Mouse (Mus musculus) stomach, postnatal 0 days (tissue): Measurements from ENCODE around the gene Tex22. TPM values are rescaled to one million over a fixed set of nuclear protein-coding genes. Genes with fewer than 3 reads are reported as not detected.

Source experiments
- ATAC-seq: fragments of 200-750 bp; cut with Nextera tagmentation; 2 replicates; pipeline ENCODE4 v1.8.0; 2017; ENCODE audit not compliant: low FRiP score, low TSS enrichment
- DNase-seq: peaks from one replicate; pipeline ENCODE4 v3.0.0-alpha.2; 2016; ENCODE audit warnings: low spot score
- H3K27ac ChIP-seq: fragments of 300-500 bp; sonication (generic); replicated peaks from 2 replicates; pipeline ENCODE4 v1.5.1; 2014; ENCODE audit warnings: mild to moderate bottlenecking, control low read depth
- H3K27me3 ChIP-seq: fragments of 300-500 bp; sonication (generic); 2 replicates; pipeline ENCODE4 v1.6.1; 2014; ENCODE audit warnings: low read length; ENCODE audit not compliant: control insufficient read depth, insufficient read depth
- H3K36me3 ChIP-seq: fragments of 300-500 bp; sonication (generic); 2 replicates; pipeline ENCODE4 v1.6.1; 2014; ENCODE audit warnings: low read length, mixed read lengths; ENCODE audit not compliant: control insufficient read depth, insufficient read depth
- H3K4me1 ChIP-seq: fragments of 300-500 bp; sonication (generic); replicated peaks from 2 replicates; pipeline ENCODE4 v1.6.1; 2014; ENCODE audit warnings: antibody characterized with exemption; ENCODE audit not compliant: control insufficient read depth, insufficient read depth
- H3K4me2 ChIP-seq: fragments of 300-500 bp; sonication (generic); replicated peaks from 2 replicates; pipeline ENCODE4 v1.6.1; 2014; ENCODE audit warnings: low read depth, mild to moderate bottlenecking, control low read depth, moderate library complexity
- H3K4me3 ChIP-seq: fragments of 300-500 bp; sonication (generic); 2 replicates; pipeline ENCODE4 v1.5.1; 2014; ENCODE audit warnings: low read depth, low read length, control low read depth
- H3K9ac ChIP-seq: fragments of 300-500 bp; sonication (generic); 2 replicates; pipeline ENCODE4 v1.6.1; 2014; ENCODE audit warnings: mild to moderate bottlenecking, low read length, control low read depth, mixed read lengths
- H3K9me3 ChIP-seq: fragments of 300-500 bp; sonication (generic); 2 replicates; pipeline ENCODE4 v1.6.1; 2016; ENCODE audit warnings: low read length; ENCODE audit not compliant: control insufficient read depth
- CTCF ChIP-seq: IDR thresholded peaks from 2 replicates; pipeline ENCODE4 v1.5.1; 2016; ENCODE audit warnings: antibody characterized with exemption, low read depth, mild to moderate bottlenecking, moderate library complexity
- EP300 ChIP-seq: optimal IDR thresholded peaks from 2 replicates; pipeline ENCODE3; 2016; ENCODE audit warnings: antibody characterized with exemption
- WGBS: fragments of 180-500 bp; shearing (Covaris S2); extraction: QIAGEN DNeasy Blood & Tissue Kit; methylation state at CpG from one replicate; pipeline ENCODE4 v1.1.7; 2014; 5-methylcytosine and 5-hydroxymethylcytosine counted together
- polyA plus RNA-seq: library from polyadenylated mRNA; unstranded; fragments of >200 nt; fragmentation: Nextera tagmentation; extraction: Ambion mirVana; gene quantifications from 2 replicates; pipeline ENCODE4 v1.2.1, GENCODE M21; 2015

The Tex22 gene
- polyA plus RNA-seq, 1 experiment from 2014 or later, result not detected

DNA sequence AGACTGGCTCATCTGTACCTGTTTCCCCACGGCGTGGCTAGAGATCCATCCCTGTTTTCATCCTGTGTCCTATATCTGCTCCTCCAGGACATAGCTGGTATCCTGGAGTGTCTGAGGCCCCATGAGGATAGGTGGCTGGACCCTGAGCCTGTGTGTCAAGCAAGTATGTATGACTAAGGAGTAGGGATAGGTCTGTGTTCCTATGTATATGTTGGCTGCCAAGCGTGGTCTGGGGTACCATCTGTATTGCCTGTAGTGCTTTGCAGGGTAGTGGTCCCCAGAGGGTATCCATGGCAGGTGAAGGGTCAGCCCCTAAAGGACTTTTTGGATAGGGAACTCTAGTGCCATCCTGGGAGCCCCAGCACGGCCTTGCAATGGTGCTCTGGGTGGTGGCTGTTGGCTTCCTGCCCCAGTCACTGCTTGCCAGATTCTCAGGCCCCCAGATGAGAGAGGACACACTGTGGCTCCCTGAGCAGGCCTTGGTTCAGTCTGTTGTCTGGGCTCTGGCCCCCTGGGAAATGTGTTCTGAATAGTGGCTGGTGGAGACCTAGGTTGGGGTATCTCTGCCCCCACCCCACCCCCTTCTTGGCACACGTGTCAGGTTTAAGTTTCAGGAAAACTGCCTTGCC is 26.3 kb downstream of the Tex22 start:
- Histone ChIP-seq H3K9ac (no peak overlapping the region), H3K4me2 (no peak overlapping the region), H3K27ac (no peak overlapping the region), H3K4me3 (no peak overlapping the region), H3K4me1 (no peaks in the 10 kb centered on the region; the same call in 1 of the 2 replicates), H3K9me3 (no peaks in the 10 kb centered on the region), H3K36me3 (no peaks in the 10 kb centered on the region), H3K27me3 (no peaks in the 10 kb centered on the region)
- ATAC-seq, result no peak
- DNase-seq, result no peak
- 63% methylated on average over 5 of the region's 5 CpGs for WGBS
- TF ChIP-seq EP300 (no peak), CTCF (no peak)

DNA sequence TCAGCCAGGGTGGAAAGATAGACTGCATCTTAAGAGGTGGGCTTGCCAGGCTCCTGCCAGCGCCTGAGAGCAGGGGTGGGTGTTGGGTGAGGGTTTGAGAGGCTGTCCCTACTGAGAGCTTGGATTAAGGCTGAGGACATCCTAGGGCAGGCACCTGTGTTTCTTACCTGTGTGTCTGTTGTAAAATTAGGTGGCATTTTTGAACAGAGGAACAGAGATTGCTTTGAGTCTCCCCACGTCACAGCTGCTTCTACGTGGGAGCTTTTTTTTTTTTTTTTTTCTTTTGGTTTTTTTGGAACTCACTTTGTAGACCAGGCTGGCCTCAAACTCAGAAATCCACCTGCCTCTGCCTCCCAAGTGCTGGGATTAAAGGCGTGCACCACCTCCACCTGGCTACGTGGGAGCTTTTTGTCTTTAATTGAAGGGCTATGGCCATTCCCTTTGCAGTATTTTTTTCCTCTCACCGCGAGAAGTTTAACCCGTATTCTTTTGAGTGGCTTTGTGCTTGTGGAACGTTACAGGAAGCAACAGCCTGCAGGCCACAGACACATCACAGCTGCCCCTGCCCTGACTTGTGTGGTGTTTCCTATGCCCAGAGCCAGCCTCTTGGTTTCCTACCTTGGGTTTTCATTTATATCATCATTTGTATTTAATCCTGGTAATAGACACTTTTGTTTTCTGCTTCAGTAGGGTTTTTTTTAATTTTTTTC is 27.1 kb downstream of the Tex22 start:
- Histone ChIP-seq H3K9ac (no peak overlapping the region), H3K27ac (no peak overlapping the region), H3K4me2 (no peak overlapping the region), H3K4me1 (no peaks in the 10 kb centered on the region; the same call in 1 of the 2 replicates), H3K36me3 (no peaks in the 10 kb centered on the region), H3K4me3 (no peak overlapping the region), H3K27me3 (no peaks in the 10 kb centered on the region), H3K9me3 (no peaks in the 10 kb centered on the region)
- DNase-seq, result no peak
- ATAC-seq, result no peak
- TF ChIP-seq CTCF (no peak), EP300 (no peak)
- 57% methylated on average over 9 of the region's 9 CpGs for WGBS

DNA sequence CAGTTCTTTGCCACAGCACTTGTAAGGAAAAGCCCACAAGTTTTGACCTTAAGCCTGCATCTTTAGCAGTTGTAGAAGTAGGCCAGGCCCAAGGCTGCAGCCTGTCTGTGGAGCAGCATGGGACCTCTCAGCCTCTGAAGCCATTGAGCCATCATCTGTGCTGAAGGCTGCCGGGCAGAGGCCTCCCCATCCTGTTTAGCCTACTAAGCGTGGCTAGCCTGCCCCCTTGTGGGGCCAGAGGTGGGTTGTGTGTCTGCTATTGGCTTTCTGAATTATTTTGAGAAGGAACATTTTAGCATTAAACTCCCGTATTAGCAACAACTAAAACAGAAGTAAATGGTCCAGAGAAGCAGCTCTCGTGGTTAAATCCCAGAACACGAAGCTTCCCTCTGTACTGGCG is 28.2 kb downstream of the Tex22 start:
- ATAC-seq (0 out of 2 replicates have a peak, but pooled peaks have one; percentile 46), DNase-seq (peak; percentile 63)
- Histone ChIP-seq H3K4me2 (no peak overlapping the region), H3K27me3 (no peaks in the 10 kb centered on the region), H3K4me1 (no peaks in the 10 kb centered on the region; the same call in 1 of the 2 replicates), H3K27ac (no peak overlapping the region), H3K9ac (no peak overlapping the region), H3K9me3 (no peaks in the 10 kb centered on the region), H3K36me3 (no peaks in the 10 kb centered on the region), H3K4me3 (no peak overlapping the region)
- WGBS, result 52% methylated on average over 6 of the region's 6 CpGs
- TF ChIP-seq CTCF (peak; percentile 79), EP300 (no peak)

DNA sequence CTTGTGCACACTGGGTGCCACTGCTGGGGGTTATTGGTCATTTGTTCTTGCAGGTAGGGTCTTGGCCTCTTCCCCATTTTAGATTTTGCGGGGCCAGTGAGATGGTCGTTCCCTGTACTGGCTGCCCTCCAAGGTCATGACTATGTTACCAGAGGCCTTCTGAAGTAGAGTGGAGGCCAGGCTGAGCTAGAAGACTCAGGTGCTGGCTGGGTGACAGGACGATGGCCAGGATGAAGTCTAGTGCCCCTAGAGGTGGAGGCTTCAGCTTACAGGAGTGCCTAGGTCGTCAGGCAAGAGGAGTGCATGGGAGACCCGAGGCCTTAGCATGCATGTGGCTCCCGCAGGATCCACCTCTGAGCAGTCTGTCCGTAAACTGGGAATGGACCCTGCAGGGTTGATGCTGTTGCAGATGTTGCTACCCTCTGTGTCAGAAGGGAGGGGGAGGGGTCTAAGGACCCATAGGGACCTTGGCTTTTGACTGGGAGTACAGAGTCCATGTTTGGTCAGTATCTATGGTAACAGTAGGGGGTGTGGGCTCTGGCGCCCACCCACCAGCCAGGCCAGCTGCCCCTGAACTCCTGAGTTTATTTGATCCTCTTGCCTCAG is 29.6 kb downstream of the Tex22 start:
- no peaks in the 10 kb centered on the region; the same call in 1 of the 2 replicates for H3K4me1 ChIP-seq
- H3K9ac ChIP-seq, result no peak overlapping the region
- H3K27ac ChIP-seq, result no peak overlapping the region
- no peak overlapping the region for H3K4me3 ChIP-seq
- H3K27me3 ChIP-seq, result no peaks in the 10 kb centered on the region
- H3K9me3 ChIP-seq, result no peaks in the 10 kb centered on the region
- no peak overlapping the region for H3K4me2 ChIP-seq
- WGBS, result 73% methylated on average over 8 of the region's 8 CpGs
- DNase-seq, result peak; percentile 46
- H3K36me3 ChIP-seq, result no peaks in the 10 kb centered on the region
- TF ChIP-seq EP300 (no peak), CTCF (peak; percentile 64)
- ATAC-seq, result peak; percentile 36; the same call in 1 of the 2 replicates

DNA sequence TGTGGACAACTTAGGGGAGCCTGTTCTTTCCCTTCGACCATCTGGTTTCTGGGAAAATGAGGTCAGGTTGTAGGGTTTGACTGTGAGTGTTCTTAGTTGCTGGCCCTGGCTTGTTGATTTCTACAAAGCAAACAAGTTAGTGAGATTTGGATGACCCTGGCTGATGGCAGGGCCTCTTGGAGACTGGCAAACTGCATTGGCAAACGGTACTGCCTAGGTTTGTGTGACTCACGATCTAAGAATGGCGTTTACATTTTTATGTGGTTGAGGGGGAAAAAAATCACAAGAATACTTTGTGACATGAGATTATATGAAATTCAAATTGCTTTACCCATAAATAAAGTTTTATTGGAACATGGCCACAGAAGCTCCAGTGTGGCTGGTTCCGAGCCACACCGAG is 32.1 kb downstream of the Tex22 start:
- H3K36me3 ChIP-seq, result no peaks in the 10 kb centered on the region
- H3K9me3 ChIP-seq, result no peaks in the 10 kb centered on the region
- H3K27me3 ChIP-seq, result no peaks in the 10 kb centered on the region
- ATAC-seq, result peak; percentile 50
- 0 out of 2 replicates have a peak overlapping the region, but pooled peaks have one; percentile 13 for H3K27ac ChIP-seq
- H3K4me1 ChIP-seq, result no peaks in the 10 kb centered on the region
- no peak overlapping the region for H3K4me3 ChIP-seq
- WGBS, result 43% methylated on average over 6 of the region's 6 CpGs
- H3K4me2 ChIP-seq, result no peak overlapping the region
- TF ChIP-seq EP300 (no peak), CTCF (no peak)
- H3K9ac ChIP-seq, result no peak overlapping the region
- peak; percentile 47 for DNase-seq
